Mouse (Mus musculus) spleen, adult 2 months (tissue): ENCODE measurements around the gene Mmrn2.

Source experiments
- CTCF ChIP-seq: fragments of 200-500 bp; IDR thresholded peaks from 2 replicates; pipeline ENCODE4 v1.5.1; 2011; ENCODE audit warnings: mild to moderate bottlenecking, inconsistent platforms; ENCODE audit not compliant: insufficient read depth, insufficient read length, insufficient replicate concordance; ENCODE audit errors: extremely low read depth
- POLR2A ChIP-seq: fragments of 200-500 bp; IDR thresholded peaks from 2 replicates; pipeline ENCODE4 v1.6.1; 2011; ENCODE audit warnings: low read depth, low read length, inconsistent platforms

DNA sequence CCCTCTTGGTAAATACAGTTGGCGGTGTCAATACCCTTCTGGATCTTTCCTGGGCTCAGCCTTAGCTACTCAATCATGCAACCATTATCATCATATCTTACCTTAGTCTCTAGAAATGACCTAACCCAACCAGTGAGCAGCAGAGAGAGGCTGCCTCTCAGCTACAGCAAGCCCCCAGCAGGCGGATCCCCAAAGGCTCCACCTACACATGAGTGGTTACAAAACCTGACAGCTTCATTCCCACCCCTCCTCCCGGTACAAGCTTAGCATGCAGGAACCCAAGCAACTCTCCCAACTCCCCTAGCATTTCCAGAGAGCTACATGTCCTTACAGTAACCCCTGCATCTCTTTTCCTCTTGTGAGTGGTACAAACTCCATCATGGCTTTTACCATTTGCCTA is 24.8 kb downstream of the Mmrn2 start:
- TF ChIP-seq CTCF (no peak), POLR2A (no peak)
